Mouse (Mus musculus) embryo, embryonic 11.5 days (tissue): ENCODE measurements around the gene Olfr1457.

ENCODE experiments used
- DNase-seq: peaks from one replicate; pipeline ENCODE4 v3.0.0-alpha.2; 2012; ENCODE audit warnings: low read depth, low spot score

Olfr1457 gene

GRCm38 (mm10) chr19:13097791-13098190, at the start of gene Olfr1457:
Gene Olfr1457, minus strand, starts transcription at chr19:13097891.
- DNase-seq: no peak

- no peak for DNase-seq
These were observed 9.0 kb upstream of the Olfr1457 start, which contains the start of gene Olfr1458 for GRCm38 (mm10) chr19:13106675-13107074. Gene Olfr1458, minus strand, starts transcription at chr19:13106775.

GRCm38 (mm10) chr19:13093908-13094307, 3.8 kb downstream of the Olfr1457 start:
- no peak for DNase-seq

- DNase-seq: no peak
These were observed 37.4 kb downstream of the Olfr1457 start, which contains the start of gene Olfr1454 for GRCm38 (mm10) chr19:13060310-13060709. Gene Olfr1454, plus strand, starts transcription at chr19:13060610.
